Mouse (Mus musculus): Measurements from ENCODE around the gene Klra4.
"Not testable (repeated sequence)": the region's sequence is repeated elsewhere in the genome, so short reads cannot be mapped to it uniquely, and the experiment has no call there.

Gene Klra4

DNA sequence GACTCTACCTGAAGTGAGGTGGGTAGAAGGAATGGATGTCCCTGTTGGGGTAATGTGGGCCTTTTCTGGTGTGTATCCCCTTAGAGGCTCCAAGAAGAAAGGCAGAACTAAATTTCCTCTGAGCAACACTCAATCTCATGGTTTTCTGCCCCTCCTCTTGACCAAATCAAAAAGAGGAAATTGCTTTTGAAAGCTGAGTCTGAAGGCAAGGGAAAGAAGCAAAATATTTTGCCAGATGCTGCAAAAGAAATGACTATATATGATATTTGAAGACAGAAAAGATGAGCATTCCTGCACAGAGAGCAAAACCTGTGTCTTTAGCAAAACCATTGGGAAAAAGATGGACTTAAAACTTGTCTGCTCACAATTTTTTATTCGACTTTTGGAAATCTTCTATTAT, at the start of gene Klra4:
Klra4 (minus strand) TSS at position 101 of the 400 bp plus-strand sequence.
- in situ Hi-C loops (cut with MboI; ENCODE audit: unreplicated experiment in 2 of 2): not testable (repeated sequence)

- in situ Hi-C loops (cut with MboI; ENCODE audit: unreplicated experiment in 2 of 2): no loop called here
These were observed 43.4 kb upstream of the Klra4 start for GRCm38 (mm10) chr6:130110485-130110884.

DNA sequence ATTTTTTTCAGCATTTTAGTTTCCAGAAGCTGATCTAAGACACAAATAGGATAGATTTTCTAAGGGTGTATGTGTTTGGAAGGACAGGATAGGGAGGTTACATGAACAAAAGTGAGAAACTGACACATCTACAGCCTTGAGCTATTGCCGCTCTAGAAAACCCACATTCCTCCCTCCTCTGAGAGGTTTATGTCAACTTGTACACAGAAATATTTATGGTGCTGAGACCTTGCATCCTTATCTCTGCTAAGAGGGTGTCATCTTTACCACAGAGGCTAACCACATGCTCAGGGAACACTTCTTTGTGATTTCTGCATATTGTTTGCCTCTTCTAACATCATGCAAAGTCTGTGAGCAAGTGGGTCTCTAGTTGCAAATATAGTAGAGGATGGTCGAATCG, 35.7 kb upstream of the Klra4 start:
- in situ Hi-C loops (cut with MboI; ENCODE audit: unreplicated experiment in 2 of 2): not testable (repeated sequence)

GRCm38 (mm10) chr6:130092336-130092948, 25.4 kb upstream of the Klra4 start:
- in situ Hi-C loops (cut with MboI; ENCODE audit: unreplicated experiment in 2 of 2): loop anchor here (10.0 to 25.0 kb wide), 2 partner anchors 498 to 705 kb away; partner anchors contain the start of genes Clec12b (in 1 of the 2), Clec1b (in 1 of the 2) and Klrd1 (in 1 of the 2)

- in situ Hi-C loops (cut with MboI; ENCODE audit: unreplicated experiment in 2 of 2): no loop called here
These were observed 1.9 kb downstream of the Klra4 start for GRCm38 (mm10) chr6:130065196-130065595.

DNA sequence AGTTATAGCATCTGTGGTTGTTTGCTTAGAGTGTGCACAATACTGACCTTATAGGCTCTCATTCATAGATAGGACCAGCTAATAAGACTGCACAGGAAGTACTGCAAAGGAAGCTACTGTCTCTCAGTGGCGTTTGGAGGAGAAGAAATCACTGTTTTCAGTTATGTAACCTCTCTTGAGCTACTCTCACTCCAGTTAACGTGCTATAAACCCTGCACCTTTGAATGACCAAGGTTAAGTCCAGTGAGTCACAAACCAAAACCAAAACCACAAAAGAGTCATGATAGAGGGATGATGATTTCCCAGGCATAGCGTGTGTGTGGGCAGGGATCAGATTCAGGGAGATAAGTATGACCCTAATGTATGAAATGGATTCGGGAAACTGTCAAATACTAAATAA, 31.9 kb downstream of the Klra4 start:
- in situ Hi-C loops (cut with MboI; ENCODE audit: unreplicated experiment in 2 of 2): loop anchor here (10.0 to 25.0 kb wide), 6 partner anchors 120 to 1252 kb away; partner anchors contain the start of genes Klra5 (in 1 of the 2), Klrd1 (in 1 of the 2), Klre1 (in 1 of the 2) and Magohb (in 1 of the 2)

DNA sequence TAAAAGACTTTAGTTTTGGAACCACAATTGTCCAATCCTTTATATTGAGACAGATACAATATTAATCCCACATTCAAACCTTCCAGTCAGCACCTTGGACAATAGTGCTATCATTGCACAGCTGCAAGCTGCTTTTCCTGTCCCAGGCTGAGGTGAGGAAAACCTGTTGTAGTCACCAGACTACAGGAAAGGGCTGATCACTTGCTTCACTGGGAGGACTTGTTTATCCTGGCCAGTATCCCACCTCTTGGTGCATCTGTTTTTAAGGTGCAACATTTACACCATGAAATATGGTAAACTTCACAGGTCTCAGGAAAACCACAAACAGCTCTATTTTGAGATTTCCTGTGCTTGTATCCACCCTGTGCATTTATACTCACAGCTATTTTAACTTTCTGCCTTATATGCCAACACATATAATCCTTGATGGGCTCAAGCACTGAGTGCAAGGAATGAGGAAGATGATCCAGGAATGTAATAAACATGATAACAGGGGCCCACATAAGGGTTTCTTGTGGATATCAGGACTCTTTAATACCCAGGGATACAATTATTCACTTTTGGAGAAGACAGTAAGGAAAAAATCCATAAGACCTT, 35.5 kb downstream of the Klra4 start:
- in situ Hi-C loops (cut with MboI; ENCODE audit: unreplicated experiment in 2 of 2): loop anchor here (5.0 to 25.0 kb wide), 7 partner anchors 117 to 1256 kb away; partner anchors contain the start of genes Klra5 (in 1 of the 2), Klrd1 (in 1 of the 2), Klre1 (in 1 of the 2) and Magohb (in 1 of the 2)

DNA sequence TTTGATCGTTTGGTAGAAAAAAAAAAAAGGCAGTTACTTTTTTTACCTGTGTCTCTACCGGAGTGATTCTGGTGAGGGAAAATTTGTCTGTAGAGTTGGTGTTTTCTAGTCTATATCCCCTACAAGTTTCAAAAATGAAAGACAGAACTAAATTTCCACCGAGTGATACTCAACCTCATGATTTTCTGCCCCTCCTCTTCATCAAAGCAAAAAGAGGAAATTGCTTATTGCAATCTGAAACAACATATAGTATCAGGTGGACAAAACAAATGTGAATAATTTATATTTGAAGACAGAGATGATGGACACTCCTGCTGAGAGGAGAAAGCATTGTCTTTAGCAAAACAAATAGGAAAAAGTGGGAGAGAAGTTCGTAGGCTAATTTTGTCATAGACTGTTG, 40.2 kb downstream of the Klra4 start, which contains the start of gene Klra6:
Klra6 (minus strand) TSS at position 101 of the 400 bp plus-strand sequence.
- in situ Hi-C loops (cut with MboI; ENCODE audit: unreplicated experiment in 2 of 2): loop anchor here (5.0 to 25.0 kb wide), 4 partner anchors 440 to 1328 kb away; partner anchors contain the start of genes Klrd1 (in 1 of the 2), Klre1 (in 1 of the 2), Magohb (in 1 of the 2) and Styk1 (in 1 of the 2)

Measured in v-Abl transformed pro-B cells (cell line).